Mouse (Mus musculus) layer of hippocampus, postnatal 25 days (tissue): ENCODE results near the gene Orc1. TPM values are rescaled to one million over a fixed set of nuclear protein-coding genes. Genes with fewer than 3 reads are reported as not detected.
A peak's percentile ranks its signal among the peaks of the same experiment; 100 is the strongest.

Source experiments
- DNase-seq, 2 experiments: peaks; one replicate each; pipeline ENCODE4 v3.0.0; 2022; ENCODE audit warnings: mixed read lengths in 2 of 2, low spot score in 1 of 2; ENCODE audit errors: extremely low spot score in 1 of 2
- total RNA-seq, 2 experiments: library from RNA; stranded (reverse); gene quantifications; 2 replicates each; pipeline ENCODE4 v1.2.3; 2021

Gene Orc1
- total RNA-seq, 2 experiments from 2014 or later, result 0.10 TPM; not detected in 1

- no peak for DNase-seq
Observed at GRCm38 (mm10) chr4:108634696-108635095, 55.5 kb downstream of the Orc1 start.

GRCm38 (mm10) chr4:108635101-108635500, 55.9 kb downstream of the Orc1 start:
- no peak for DNase-seq

GRCm38 (mm10) chr4:108637721-108638120, 58.5 kb downstream of the Orc1 start:
- DNase-seq, result no peak

GRCm38 (mm10) chr4:108638752-108639151, 59.5 kb downstream of the Orc1 start:
- no peak for DNase-seq

DNA sequence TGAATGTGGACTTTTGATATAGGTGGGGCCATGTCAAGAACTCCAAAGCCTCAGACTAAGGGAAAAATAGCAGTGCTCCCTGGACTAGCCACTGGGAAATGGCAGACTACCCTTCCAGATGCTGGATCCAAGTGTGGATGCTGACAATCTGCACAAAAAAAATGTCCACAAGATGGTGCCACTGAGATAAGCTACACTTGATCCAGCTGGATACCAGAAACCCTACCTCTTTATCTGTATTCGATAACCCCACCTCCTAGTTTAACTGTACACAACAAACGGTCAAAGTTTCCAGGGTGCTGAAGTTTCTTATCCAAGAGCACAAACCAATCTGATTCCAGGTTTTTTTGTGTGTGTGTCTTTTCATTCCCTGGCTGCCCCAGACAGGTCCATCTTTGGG, 85.2 kb downstream of the Orc1 start:
- DNase-seq, result peak in 1 of 2 experiments; percentile 10

Other genes starting within 250 kb of the Orc1 start
- not detected for gene Shisal2a, start 196.1 kb upstream of the Orc1 start, total RNA-seq
- gene Gpx7, start 172.5 kb upstream of the Orc1 start, total RNA-seq, result 1 to 10 TPM; 4.7 to 7.0 TPM
- 10 to 100 TPM; 28.0 to 42.2 TPM for gene Tut4, start 120.0 kb upstream of the Orc1 start, total RNA-seq
- gene Prpf38a, start 87 bp upstream of the Orc1 start, total RNA-seq, result 10 to 100 TPM; 29.4 to 30.3 TPM
- gene Cc2d1b, start 40.5 kb downstream of the Orc1 start, total RNA-seq, result 10 to 100 TPM; 24.2 to 35.8 TPM
- gene 3110021N24Rik, start 140.2 kb downstream of the Orc1 start, total RNA-seq, result under 1 TPM; 0.85 to 0.91 TPM
- gene Zfyve9, start 201.4 kb downstream of the Orc1 start, total RNA-seq, result 10 to 100 TPM; 53.1 to 54.6 TPM